Mouse (Mus musculus) heart, postnatal 25 days (tissue): ENCODE results near the gene Dstn. TPM values are rescaled to one million over a fixed set of nuclear protein-coding genes. Genes with fewer than 3 reads are reported as not detected.

Experiments used
- DNase-seq: peaks from one replicate; pipeline ENCODE4 v3.0.0; 2022; ENCODE audit warnings: low spot score
- intact Hi-C: fragments of 180-260 bp; cut with DNase I; formaldehyde crosslinking; loops from one replicate; pipeline ENCODE4 v1.15.1; 2025
- total RNA-seq, 2 experiments: library from RNA; stranded (reverse); gene quantifications; 2 replicates each; pipeline ENCODE4 v1.2.3; 2021

Dstn gene
- 100 to 1,000 TPM; 233 to 243 TPM for total RNA-seq

GRCm38 (mm10) chr2:143914760-143915599, at the start of gene Dstn:
Gene Dstn (plus strand): TSS chr2:143915320.
- intact Hi-C loops = loop anchor here (5.0 kb wide), 3 partner anchors 48 to 452 kb away; partner anchors contain the start of genes Kat14 and Pet117
- DNase-seq = peak; percentile 96

- intact Hi-C loops = loop anchor here (2.0 to 10.0 kb wide), 3 partner anchors 45 to 587 kb away; no protein-coding TSS in a partner anchor
- DNase-seq = peak; percentile 65
Measured at GRCm38 (mm10) chr2:143867326-143867725, 47.8 kb upstream of the Dstn start.

- intact Hi-C loops = no loop called here
- DNase-seq = peak; percentile 28
Measured at GRCm38 (mm10) chr2:143870936-143871688, 44.0 kb upstream of the Dstn start.

GRCm38 (mm10) chr2:143876026-143876425, 39.1 kb upstream of the Dstn start:
- intact Hi-C loops = no loop called here
- DNase-seq = no peak

GRCm38 (mm10) chr2:143876929-143877632, 38.0 kb upstream of the Dstn start:
- intact Hi-C loops = no loop called here
- DNase-seq = no peak

GRCm38 (mm10) chr2:143879311-143879710, 35.8 kb upstream of the Dstn start:
- DNase-seq = no peak
- intact Hi-C loops = no loop called here

GRCm38 (mm10) chr2:143882002-143882401, 33.1 kb upstream of the Dstn start:
- intact Hi-C loops = no loop called here
- DNase-seq = no peak

GRCm38 (mm10) chr2:143882606-143883288, 32.4 kb upstream of the Dstn start:
- DNase-seq = no peak
- intact Hi-C loops = no loop called here

- no peak for DNase-seq
- intact Hi-C loops = no loop called here
Measured at GRCm38 (mm10) chr2:143889131-143889859, 25.8 kb upstream of the Dstn start.

- no peak for DNase-seq
- intact Hi-C loops = no loop called here
Measured at GRCm38 (mm10) chr2:143889860-143890433, 25.2 kb upstream of the Dstn start.

GRCm38 (mm10) chr2:143891302-143892048, 23.6 kb upstream of the Dstn start:
- DNase-seq = no peak
- intact Hi-C loops = no loop called here

- no peak for DNase-seq
- intact Hi-C loops = no loop called here
Measured at GRCm38 (mm10) chr2:143899470-143900220, 15.5 kb upstream of the Dstn start.

GRCm38 (mm10) chr2:143900821-143901351, 14.2 kb upstream of the Dstn start:
- intact Hi-C loops = no loop called here
- DNase-seq = no peak

GRCm38 (mm10) chr2:143903376-143904045, 11.6 kb upstream of the Dstn start:
- intact Hi-C loops = no loop called here
- DNase-seq = peak; percentile 7

- intact Hi-C loops = no loop called here
- no peak for DNase-seq
Measured at GRCm38 (mm10) chr2:143904896-143905295, 10.2 kb upstream of the Dstn start.

- DNase-seq = no peak
- intact Hi-C loops = no loop called here
Measured at GRCm38 (mm10) chr2:143909230-143909629, 5.9 kb upstream of the Dstn start.

- intact Hi-C loops = loop anchor here (5.0 kb wide), 1 partner anchor 45 kb away; no protein-coding TSS in a partner anchor
- DNase-seq = no peak
Measured at GRCm38 (mm10) chr2:143912199-143912598, 2.9 kb upstream of the Dstn start.
